Mouse (Mus musculus) thymus, adult 2 months (tissue): Measurements from ENCODE around the gene Slc35a5.

ENCODE experiments used
- CTCF ChIP-seq: fragments of 200-500 bp; IDR thresholded peaks from 2 replicates; pipeline ENCODE4 v1.5.1; 2012; ENCODE audit warnings: mild to moderate bottlenecking, control low read depth, low read length, moderate library complexity, borderline replicate concordance; ENCODE audit not compliant: control insufficient read depth, poor library complexity, insufficient read depth; ENCODE audit errors: extremely low read depth
- POLR2A ChIP-seq: fragments of 200-500 bp; IDR thresholded peaks from 2 replicates; pipeline ENCODE4 v1.6.1; 2012; ENCODE audit warnings: mild to moderate bottlenecking, low read length, control low read depth, moderate library complexity; ENCODE audit not compliant: control insufficient read depth, poor library complexity, insufficient read depth; ENCODE audit errors: extremely low read depth

DNA sequence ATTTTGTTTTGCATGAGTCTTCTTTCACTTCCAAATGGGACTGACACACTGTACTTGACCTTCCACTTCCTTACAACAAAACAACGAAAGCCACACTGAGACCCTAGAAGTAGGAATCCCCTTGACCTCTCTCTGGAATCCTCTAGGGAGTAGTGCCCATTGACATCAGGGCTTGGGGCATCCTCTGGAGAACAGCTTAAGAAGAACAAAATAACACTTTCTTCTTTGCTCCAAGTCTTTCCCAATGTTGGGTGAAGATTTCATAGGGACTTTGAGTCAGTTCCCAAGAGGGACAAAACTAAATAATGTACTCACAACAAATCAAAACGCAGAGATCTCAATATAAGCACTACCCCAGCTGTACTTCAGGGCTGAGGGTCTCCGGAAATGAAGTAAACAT, 39.7 kb downstream of the Slc35a5 start:
- TF ChIP-seq CTCF (no peak), POLR2A (no peak)
